14 mouse cellular contexts compared by ENCODE assay signal in the genomic region with DNA sequence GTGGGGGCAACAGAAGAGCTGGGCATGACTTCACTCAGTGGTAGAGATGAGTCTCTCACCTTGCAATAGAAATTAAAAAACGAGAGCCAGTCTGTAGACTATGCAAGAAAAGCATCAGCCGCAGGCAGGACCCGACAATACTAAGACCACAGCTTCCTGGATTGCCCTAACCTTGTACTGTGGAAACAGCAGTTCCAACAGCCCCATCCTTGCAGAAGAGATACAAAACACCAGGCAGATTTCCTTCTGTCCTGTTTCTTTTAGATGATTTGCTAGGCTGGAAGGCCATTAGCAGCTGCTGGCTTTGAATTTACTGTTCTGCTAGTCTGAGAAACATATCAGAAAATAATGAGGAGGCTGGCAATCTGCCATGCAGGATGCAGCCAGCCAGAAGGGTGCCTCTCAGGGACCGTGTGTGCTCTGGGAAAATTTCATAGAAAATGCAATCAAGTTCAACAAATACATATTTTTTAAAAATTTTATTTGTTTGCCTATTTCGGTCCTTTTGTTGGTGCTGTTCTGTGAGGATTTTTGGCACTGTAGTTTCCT. TPM values are rescaled to one million over a fixed set of nuclear protein-coding genes. Genes with fewer than 3 reads are reported as not detected.
DNase-seq lines count a peak whose midpoint lies in the region; ATAC-seq and TF ChIP-seq lines count a peak whose summit lies in the region.
"Had no signal": no experiment of that assay in that cellular context is flagged by ENCODE, and none has a peak within 500 bp of the region (broad histone marks: within the 10 kb centered on the region; RNA-seq: fewer than 3 reads in every experiment).

No protein-coding gene starts in this region.

- DNase-seq in adrenal gland, adult (ENCODE audit: inconsistent age in 2 of 2, low spot score in 1 of 2): peak; percentile 6 to 43
- DNase-seq in adrenal gland, postnatal 4 days (ENCODE audit: low spot score in 2 of 2): no peak
- DNase-seq in kidney, postnatal 4 days: peak; percentile 14 to 21
- DNase-seq in kidney, adult 2 months: no peak
- peak; percentile 39 for DNase-seq in adipocyte (ENCODE audit: low spot score)
- DNase-seq in cerebellum, postnatal 36 days: peak; percentile 31 to 32
- DNase-seq in spleen, postnatal 36 days (ENCODE audit: low spot score in 2 of 2): no peak
- DNase-seq: kidney, adult 11 months had no signal

- no peaks in the 10 kb centered on the region for H3K36me3 ChIP-seq in kidney, adult 2 months (ENCODE audit: control insufficient read depth, insufficient read depth, low read length)
- H3K36me3 ChIP-seq in heart, embryonic 12.5 days: no peaks in the 10 kb centered on the region
- H3K36me3 ChIP-seq: midbrain, embryonic 12.5 days had no signal

- TF ChIP-seq POLR2A in kidney, adult 2 months (IDR thresholded peaks at IDR 0.05; ENCODE audit: low read depth, low read length): no peak

- 54% methylated on average over 5 of the region's 5 CpGs for whole genome bisulfite sequencing in kidney, adult 2 months
- WGBS in heart, embryonic 12.5 days: 65% methylated on average over 5 of the region's 5 CpGs

- H3K9me3 ChIP-seq in heart, embryonic 12.5 days (replicated peaks): no peaks in the 10 kb centered on the region
- H3K9me3 ChIP-seq: midbrain, embryonic 12.5 days had no signal

- no peak for TF ChIP-seq CTCF in kidney, adult 2 months (conservative IDR thresholded peaks at IDR 0.05; ENCODE audit: insufficient read depth, insufficient read length, low read depth, low read length)

- H3K4me1 ChIP-seq in kidney, adult 2 months (ENCODE audit: control insufficient read depth, insufficient read depth, low read length): no peaks in the 10 kb centered on the region
- H3K4me1 ChIP-seq in heart, embryonic 12.5 days (replicated peaks): no peaks in the 10 kb centered on the region
- H3K4me1 ChIP-seq: midbrain, embryonic 12.5 days had no signal

- ATAC-seq in heart, embryonic 12.5 days (ENCODE audit: insufficient number of reproducible peaks, low FRiP score): no peak

- no peak overlapping the region for H3K4me3 ChIP-seq in kidney, adult 2 months (ENCODE audit: insufficient read depth, low read depth, low read length)
- H3K4me3 ChIP-seq in heart, embryonic 12.5 days: no peak overlapping the region
- H3K4me3 ChIP-seq: midbrain, embryonic 12.5 days had no signal

- no peak overlapping the region for H3K27ac ChIP-seq in kidney, adult 2 months (ENCODE audit: insufficient read depth, low read depth, low read length)
- H3K27ac ChIP-seq in heart, embryonic 12.5 days (ENCODE audit: poor library complexity, severe bottlenecking): no peak overlapping the region
- H3K27ac ChIP-seq: midbrain, embryonic 12.5 days had no signal

- no peaks in the 10 kb centered on the region for H3K27me3 ChIP-seq in kidney, adult 2 months (replicated peaks; ENCODE audit: control insufficient read depth, insufficient read depth, low read length)
- no peaks in the 10 kb centered on the region for H3K27me3 ChIP-seq in heart, embryonic 12.5 days (replicated peaks)
- H3K27me3 ChIP-seq: midbrain, embryonic 12.5 days had no signal

- H3K9ac ChIP-seq in heart, embryonic 12.5 days: no peak overlapping the region
- H3K9ac ChIP-seq: midbrain, embryonic 12.5 days had no signal

- H3K4me2 ChIP-seq in heart, embryonic 12.5 days: no peak overlapping the region
- H3K4me2 ChIP-seq: liver, embryonic 11.5 days; midbrain, embryonic 12.5 days had no signal

RNA-seq across cellular contexts. Expression of gene Otor, which starts 52.9 kb away (rescaled TPM):
- not detected for total RNA-seq in adrenal gland, postnatal 4 days (2021)
- not detected in 2 replicates for polyA plus RNA-seq in kidney, adult 2 months (2012; rRNA removed)
- polyA plus RNA-seq in heart, embryonic 12.5 days (2016; fragmentation: Nextera tagmentation; extraction: Ambion mirVana): 0.27 and 0.55 TPM in 2 replicates
- total RNA-seq: common myeloid progenitor, adult 5-6 weeks; gastrocnemius, adult 18-20 months had no signal
- polyA plus RNA-seq: small intestine, adult 2 months had no signal

Comparison
In these comparisons a context has a peak if more than half of its experiments do, and no peak if none do; other contexts are left out.
1. DNase-seq: peak in adrenal gland, adult (2 of 2), kidney, postnatal 4 days (2 of 2), adipocyte (single experiment) and cerebellum, postnatal 36 days (2 of 2); none in adrenal gland, postnatal 4 days (0 of 2), kidney, adult 2 months (single experiment) and spleen, postnatal 36 days (0 of 2).